Mouse (Mus musculus): ENCODE data around the gene Baz2b. TPM values are rescaled to one million over a fixed set of nuclear protein-coding genes. Genes with fewer than 3 reads are reported as not detected.

Baz2b gene
- polyA plus RNA-seq, 2 experiments = 36.0 to 45.6 TPM

DNA sequence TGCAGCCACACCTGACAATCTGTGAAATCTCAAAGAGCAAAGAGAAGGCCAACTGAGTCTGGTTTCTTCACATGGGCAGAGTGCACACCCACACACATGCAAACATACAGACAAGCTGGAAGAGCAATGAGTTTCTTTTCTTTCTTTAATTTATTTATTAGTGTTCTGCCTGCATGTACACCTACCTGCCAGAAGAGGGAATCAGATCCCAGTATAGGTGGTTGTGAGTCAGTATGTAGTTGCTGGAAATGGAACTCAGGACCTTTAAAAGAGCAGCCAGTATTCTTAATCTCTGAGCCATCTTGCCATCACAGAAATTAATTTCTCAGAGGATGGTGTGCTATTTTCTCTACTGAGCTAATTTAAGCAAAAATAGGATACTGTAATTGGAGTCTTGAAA lies 164.7 kb downstream of the Baz2b start:
- DNase-seq (ENCODE audit: low spot score) = no peak
- H3K27me3 ChIP-seq (ENCODE audit: control insufficient read depth, insufficient read depth, low read length) = no peaks in the 10 kb centered on the region
- H3K4me2 ChIP-seq (replicated peaks; ENCODE audit: low read depth, low read length, severe bottlenecking) = no peak overlapping the region
- H3K36me3 ChIP-seq (ENCODE audit: control insufficient read depth, insufficient read depth, low read length) = no peaks in the 10 kb centered on the region
- no peak overlapping the region for H3K4me3 ChIP-seq (replicated peaks; ENCODE audit: low read length)
- H3K27ac ChIP-seq (replicated peaks; ENCODE audit: low read depth, low read length) = no peak overlapping the region
- H3K9ac ChIP-seq (ENCODE audit: low read depth, low read length, severe bottlenecking) = no peak overlapping the region
- no peaks in the 10 kb centered on the region for H3K9me3 ChIP-seq (ENCODE audit: control insufficient read depth, low read length)
- TF ChIP-seq POLR2A (IDR thresholded peaks at IDR 0.05; ENCODE audit: borderline replicate concordance, extremely low read depth, insufficient read depth, insufficient read length) = no peak
- no peak for ATAC-seq (ENCODE audit: low FRiP score, low read depth)
- H3K4me1 ChIP-seq (ENCODE audit: control insufficient read depth, insufficient read depth, low read length) = no peaks in the 10 kb centered on the region

GRCm38 (mm10) chr2:60044540-60044939 lies 165.1 kb downstream of the Baz2b start:
- no peak for TF ChIP-seq POLR2A (IDR thresholded peaks at IDR 0.05; ENCODE audit: borderline replicate concordance, extremely low read depth, insufficient read depth, insufficient read length)
- Histone ChIP-seq H3K9me3 (ENCODE audit: control insufficient read depth, low read length) (no peaks in the 10 kb centered on the region), H3K27ac (replicated peaks; ENCODE audit: low read depth, low read length) (no peak overlapping the region), H3K36me3 (ENCODE audit: control insufficient read depth, insufficient read depth, low read length) (no peaks in the 10 kb centered on the region), H3K4me2 (replicated peaks; ENCODE audit: low read depth, low read length, severe bottlenecking) (no peak overlapping the region), H3K4me3 (replicated peaks; ENCODE audit: low read length) (no peak overlapping the region), H3K9ac (ENCODE audit: low read depth, low read length, severe bottlenecking) (no peak overlapping the region), H3K27me3 (ENCODE audit: control insufficient read depth, insufficient read depth, low read length) (no peaks in the 10 kb centered on the region), H3K4me1 (ENCODE audit: control insufficient read depth, insufficient read depth, low read length) (no peaks in the 10 kb centered on the region)
- DNase-seq (ENCODE audit: low spot score) (no peak), ATAC-seq (ENCODE audit: low FRiP score, low read depth) (no peak)
- 79% methylated on average over 2 of the region's 2 CpGs for WGBS

DNA sequence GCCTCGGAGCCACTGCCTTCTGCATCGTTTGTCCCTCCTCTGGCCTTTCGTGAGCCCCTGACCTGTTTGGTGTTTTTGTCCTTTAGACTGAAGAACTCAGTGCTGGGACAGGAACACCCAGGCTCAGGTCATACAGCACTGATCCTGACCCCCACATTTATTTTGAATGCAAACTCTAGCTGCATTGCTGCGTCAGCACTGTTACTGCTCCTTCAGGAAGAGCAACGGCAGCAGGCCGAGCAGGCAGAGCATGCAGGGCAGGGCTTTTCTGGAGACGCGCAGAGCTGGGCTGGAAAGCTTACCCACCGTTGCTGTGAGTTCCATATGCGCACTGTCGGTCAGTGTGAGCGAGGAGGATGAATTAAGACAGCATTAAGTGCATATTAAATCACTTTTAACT lies 166.9 kb downstream of the Baz2b start:
- no peak for ATAC-seq (ENCODE audit: low FRiP score, low read depth)

DNA sequence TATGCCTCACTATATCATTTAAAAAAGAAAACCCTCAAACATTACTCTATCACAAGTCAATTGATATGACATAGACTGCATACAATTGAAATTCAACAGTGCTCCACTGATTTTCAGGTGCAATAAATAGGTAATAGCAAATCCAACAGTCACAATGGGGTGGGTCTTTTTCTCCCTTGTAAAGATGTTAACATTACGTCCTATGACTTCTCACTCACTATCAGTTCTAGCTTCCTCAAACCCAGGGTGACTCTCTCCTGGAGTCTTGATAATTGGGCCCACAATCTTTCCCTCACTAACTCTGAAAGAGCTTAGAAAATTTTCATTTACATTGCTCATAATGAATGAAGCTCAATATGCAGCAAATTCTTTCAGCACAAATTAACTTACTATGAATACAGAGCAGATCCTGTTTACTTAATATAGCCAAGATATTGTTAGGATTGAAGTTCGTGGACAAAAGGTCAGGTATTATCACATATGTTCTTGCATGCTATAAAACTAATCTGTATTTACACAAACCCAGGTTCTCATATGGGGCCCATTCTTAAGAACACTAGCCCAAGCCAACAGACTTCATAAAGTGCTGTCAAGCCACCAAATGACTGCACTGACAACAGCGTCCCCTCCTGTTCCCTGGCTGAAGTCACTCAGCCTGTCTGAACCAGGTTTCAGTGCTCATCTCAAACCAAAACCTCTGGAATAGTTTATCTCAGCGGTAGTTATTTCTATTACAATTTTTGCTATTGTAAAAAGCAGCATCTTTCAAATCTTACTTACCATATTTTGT lies 168.0 kb downstream of the Baz2b start:
- Histone ChIP-seq H3K36me3 (ENCODE audit: control insufficient read depth, insufficient read depth, low read length) (no peaks in the 10 kb centered on the region), H3K9ac (ENCODE audit: low read depth, low read length, severe bottlenecking) (no peak overlapping the region), H3K4me3 (replicated peaks; ENCODE audit: low read length) (no peak overlapping the region), H3K27ac (replicated peaks; ENCODE audit: low read depth, low read length) (no peak overlapping the region), H3K4me2 (replicated peaks; ENCODE audit: low read depth, low read length, severe bottlenecking) (no peak overlapping the region), H3K4me1 (ENCODE audit: control insufficient read depth, insufficient read depth, low read length) (peaks cover 4% of the 10 kb centered on the region), H3K27me3 (ENCODE audit: control insufficient read depth, insufficient read depth, low read length) (no peaks in the 10 kb centered on the region), H3K9me3 (ENCODE audit: control insufficient read depth, low read length) (no peaks in the 10 kb centered on the region)
- 85% methylated on average over 4 of the region's 4 CpGs for WGBS
- DNase-seq (ENCODE audit: low spot score) (no peak), ATAC-seq (ENCODE audit: low FRiP score, low read depth) (no peak)
- no peak for TF ChIP-seq POLR2A (IDR thresholded peaks at IDR 0.05; ENCODE audit: borderline replicate concordance, extremely low read depth, insufficient read depth, insufficient read length)

More for the DNA sequence above, 166.9 kb downstream of the Baz2b start:
- Histone ChIP-seq H3K27ac (replicated peaks; ENCODE audit: low read depth, low read length) (no peak overlapping the region), H3K4me3 (replicated peaks; ENCODE audit: low read length) (no peak overlapping the region), H3K4me2 (replicated peaks; ENCODE audit: low read depth, low read length, severe bottlenecking) (no peak overlapping the region), H3K4me1 (ENCODE audit: control insufficient read depth, insufficient read depth, low read length) (no peaks in the 10 kb centered on the region), H3K9ac (ENCODE audit: low read depth, low read length, severe bottlenecking) (no peak overlapping the region), H3K36me3 (ENCODE audit: control insufficient read depth, insufficient read depth, low read length) (no peaks in the 10 kb centered on the region), H3K27me3 (ENCODE audit: control insufficient read depth, insufficient read depth, low read length) (no peaks in the 10 kb centered on the region), H3K9me3 (ENCODE audit: control insufficient read depth, low read length) (no peaks in the 10 kb centered on the region)
- TF ChIP-seq POLR2A (IDR thresholded peaks at IDR 0.05; ENCODE audit: borderline replicate concordance, extremely low read depth, insufficient read depth, insufficient read length) = no peak
- no peak for DNase-seq (ENCODE audit: low spot score)
- WGBS = 78% methylated on average over 12 of the region's 12 CpGs

DNA sequence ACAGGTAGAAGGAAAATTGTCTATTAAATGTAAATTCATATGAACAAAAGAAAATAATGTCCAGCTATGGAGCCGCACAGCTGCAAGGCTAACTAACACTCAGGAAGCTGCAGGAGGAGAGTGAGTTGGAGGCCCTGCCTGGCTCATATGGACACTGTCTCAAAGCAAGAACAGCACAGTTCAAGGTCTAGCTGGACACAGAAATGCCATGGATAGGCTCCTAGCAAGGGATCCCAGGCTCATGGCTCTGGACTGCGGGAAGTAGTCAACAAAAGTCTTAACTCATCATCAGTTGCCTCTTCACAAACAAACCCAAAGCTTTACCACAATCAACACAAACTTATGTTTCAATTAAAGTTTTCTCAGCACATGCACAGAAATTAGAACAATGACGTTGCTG lies 169.5 kb downstream of the Baz2b start:
- Histone ChIP-seq H3K4me2 (replicated peaks; ENCODE audit: low read depth, low read length, severe bottlenecking) (no peak overlapping the region), H3K9me3 (ENCODE audit: control insufficient read depth, low read length) (no peaks in the 10 kb centered on the region), H3K9ac (ENCODE audit: low read depth, low read length, severe bottlenecking) (no peak overlapping the region), H3K4me1 (ENCODE audit: control insufficient read depth, insufficient read depth, low read length) (peaks cover 4% of the 10 kb centered on the region), H3K36me3 (ENCODE audit: control insufficient read depth, insufficient read depth, low read length) (no peaks in the 10 kb centered on the region), H3K27me3 (ENCODE audit: control insufficient read depth, insufficient read depth, low read length) (no peaks in the 10 kb centered on the region), H3K27ac (replicated peaks; ENCODE audit: low read depth, low read length) (no peak overlapping the region), H3K4me3 (replicated peaks; ENCODE audit: low read length) (no peak overlapping the region)
- no peak for ATAC-seq (ENCODE audit: low FRiP score, low read depth)
- WGBS = 91% methylated on average over 3 of the region's 3 CpGs
- DNase-seq (ENCODE audit: low spot score) = no peak
- no peak for TF ChIP-seq POLR2A (IDR thresholded peaks at IDR 0.05; ENCODE audit: borderline replicate concordance, extremely low read depth, insufficient read depth, insufficient read length)
